Mouse (Mus musculus) WW6 (cell line): ENCODE data around the gene Fmo5.

Experiments used
- DNase-seq: peaks from one replicate; pipeline ENCODE4 v3.0.0-alpha.2; 2013; ENCODE audit warnings: low read depth, low spot score

Gene Fmo5

GRCm38 (mm10) chr3:97628391-97629001, at the start of gene Fmo5:
Gene Fmo5, plus strand, starts transcription at chr3:97628804.
- DNase-seq, result no peak

DNA sequence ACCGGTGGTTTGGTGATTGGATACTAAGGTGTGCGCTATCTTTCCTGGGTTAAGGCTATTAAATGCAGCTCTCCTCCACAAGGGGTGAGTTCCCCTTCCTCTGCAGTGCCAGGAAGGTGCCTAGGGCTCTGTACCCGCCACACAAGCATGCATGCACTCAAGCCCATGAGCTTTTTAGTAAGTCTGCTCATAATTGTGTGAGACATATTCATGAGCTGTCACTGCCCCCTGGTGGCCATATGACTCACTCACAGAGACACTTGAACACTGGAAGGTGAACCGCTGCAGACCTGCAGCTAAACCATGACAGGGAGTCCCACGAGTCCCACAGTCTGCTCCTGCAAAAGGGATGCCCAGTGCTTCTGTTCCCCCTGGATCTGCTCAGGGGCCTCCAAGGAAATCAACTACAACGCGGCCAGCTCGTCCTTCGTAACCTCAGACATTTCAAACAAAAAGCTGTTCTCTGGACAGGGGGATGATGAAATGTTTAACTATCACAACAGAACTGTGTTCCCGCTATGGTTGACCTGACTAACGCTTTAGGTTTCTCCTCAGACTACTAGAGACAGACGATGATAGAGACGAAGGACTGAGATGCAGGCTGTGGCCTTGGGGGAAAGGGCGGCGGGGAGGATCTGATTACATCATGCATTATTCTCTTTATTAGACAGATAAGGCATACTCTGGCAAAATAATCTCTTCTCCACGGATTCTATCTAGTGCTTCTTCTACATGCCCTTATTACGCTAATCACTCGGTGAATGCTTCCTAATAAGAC, 43.0 kb upstream of the Fmo5 start:
- DNase-seq, result no peak

DNA sequence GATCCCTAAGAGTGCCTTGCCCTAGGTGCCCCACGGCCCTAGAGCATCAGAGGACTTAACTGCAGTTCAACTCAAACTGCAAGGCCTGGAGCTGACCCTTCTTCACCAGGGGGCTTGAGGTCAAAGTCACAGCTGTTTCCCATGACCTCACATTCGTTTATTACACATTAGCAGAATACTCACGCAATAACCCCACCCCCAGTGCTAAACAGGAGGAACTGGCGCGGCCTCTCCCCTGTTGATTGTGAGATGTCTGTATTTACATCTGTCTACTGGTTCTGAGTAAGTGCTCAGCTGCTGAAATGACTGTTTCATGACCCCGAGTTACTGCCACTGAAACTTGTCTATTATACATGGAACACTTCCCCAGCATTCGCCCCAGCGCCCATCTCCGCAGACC, 40.9 kb upstream of the Fmo5 start:
- no peak for DNase-seq

- no peak for DNase-seq
Measured at GRCm38 (mm10) chr3:97590699-97591098, 37.9 kb upstream of the Fmo5 start.

GRCm38 (mm10) chr3:97593089-97593488, 35.5 kb upstream of the Fmo5 start:
- DNase-seq, result no peak

- DNase-seq, result no peak
Measured at GRCm38 (mm10) chr3:97594140-97594539, 34.5 kb upstream of the Fmo5 start.

DNA sequence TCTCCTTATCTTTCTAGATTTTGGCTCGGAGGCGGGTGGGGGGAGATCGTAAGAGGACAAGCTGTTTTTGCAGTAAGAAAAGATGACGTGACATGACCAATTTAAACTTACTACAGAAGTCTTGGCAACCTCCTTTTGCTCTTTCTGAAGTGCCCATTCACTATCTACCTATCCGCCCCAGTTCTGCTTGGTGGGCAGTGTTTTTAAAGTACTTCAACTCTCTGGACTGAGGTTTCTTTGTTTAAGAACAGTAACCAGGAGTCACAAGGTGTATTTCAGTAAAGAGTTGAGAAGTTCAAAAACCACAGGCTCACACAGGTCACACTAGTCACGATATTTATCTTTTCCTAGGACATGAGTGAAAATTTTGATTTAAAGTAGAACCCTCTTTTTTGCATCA, 33.5 kb upstream of the Fmo5 start:
- DNase-seq, result no peak

GRCm38 (mm10) chr3:97596796-97597195, 31.8 kb upstream of the Fmo5 start:
- no peak for DNase-seq

DNA sequence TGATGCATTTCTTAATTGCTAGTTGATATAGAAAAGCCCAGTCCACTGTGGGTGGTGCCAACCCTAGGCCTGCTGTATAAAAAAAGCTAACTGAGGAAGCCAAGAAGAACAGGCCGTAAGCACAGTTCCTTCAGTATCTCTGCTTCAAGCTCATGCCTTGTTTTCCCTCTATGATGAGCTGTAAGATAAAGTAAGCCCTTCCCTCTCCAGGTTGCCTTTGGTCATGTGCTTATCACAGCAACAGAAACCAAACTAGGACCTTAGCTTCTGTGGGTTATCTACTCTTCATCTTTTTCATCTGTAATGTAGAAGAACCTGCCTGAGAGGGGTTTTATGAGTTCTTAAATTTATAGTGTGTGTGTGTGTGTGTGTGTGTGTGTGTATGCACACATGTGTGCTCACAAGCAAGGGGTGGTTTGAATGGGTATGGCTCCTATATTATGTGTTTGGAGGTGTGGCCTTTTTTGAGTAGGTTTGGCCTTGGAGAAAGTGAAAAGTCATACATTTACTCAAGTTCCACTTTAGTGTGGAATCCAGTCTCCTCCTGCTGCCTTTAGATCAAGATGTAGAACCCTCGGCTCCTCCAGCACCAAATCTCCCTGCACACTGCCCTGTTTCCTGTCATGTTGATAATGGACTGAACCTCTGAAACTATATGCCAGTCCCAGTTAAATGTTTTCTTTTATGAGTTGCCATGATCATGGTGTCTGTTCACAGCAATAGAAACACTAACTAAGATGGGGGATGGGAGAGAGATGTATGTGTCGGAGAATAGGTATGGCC, 28.4 kb upstream of the Fmo5 start:
- no peak for DNase-seq

- DNase-seq, result no peak
Measured at GRCm38 (mm10) chr3:97609201-97609844, 19.3 kb upstream of the Fmo5 start.

DNA sequence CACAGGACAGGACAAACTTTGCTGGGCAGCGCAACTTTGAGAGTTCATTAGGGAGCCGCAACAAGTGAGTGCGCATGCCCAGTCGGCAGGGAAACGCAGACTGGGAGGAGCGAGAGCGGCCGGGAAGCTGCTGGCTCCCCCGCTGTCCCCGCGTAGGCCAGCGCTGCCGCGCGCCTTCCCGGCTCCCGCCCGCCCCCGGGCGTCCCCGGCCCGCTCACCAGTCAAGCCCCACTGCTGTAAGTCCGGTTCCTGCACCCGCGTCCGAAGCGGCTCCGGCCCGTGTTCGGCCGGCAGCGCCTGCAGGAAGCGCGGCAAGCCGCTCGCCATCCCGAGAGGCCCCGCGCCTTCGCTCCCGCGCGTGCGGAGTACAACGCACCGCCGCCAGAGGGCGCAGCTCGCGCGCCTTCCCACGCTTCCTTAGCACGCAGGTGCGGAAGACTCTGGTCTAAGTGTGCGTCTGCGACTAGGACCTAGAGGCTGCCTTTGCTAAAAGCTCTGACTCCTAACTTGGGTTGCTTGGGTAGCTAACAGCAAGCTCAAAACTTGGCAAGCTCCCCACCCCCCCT, 18.7 kb upstream of the Fmo5 start, which contains the start of gene Chd1l:
Gene Chd1l, minus strand, starts transcription at position 359 of the 566 bp plus-strand sequence.
- peak; percentile 72 for DNase-seq

GRCm38 (mm10) chr3:97611021-97611420, 17.6 kb upstream of the Fmo5 start:
- no peak for DNase-seq

- DNase-seq, result no peak
Measured at GRCm38 (mm10) chr3:97615154-97615553, 13.4 kb upstream of the Fmo5 start.

DNA sequence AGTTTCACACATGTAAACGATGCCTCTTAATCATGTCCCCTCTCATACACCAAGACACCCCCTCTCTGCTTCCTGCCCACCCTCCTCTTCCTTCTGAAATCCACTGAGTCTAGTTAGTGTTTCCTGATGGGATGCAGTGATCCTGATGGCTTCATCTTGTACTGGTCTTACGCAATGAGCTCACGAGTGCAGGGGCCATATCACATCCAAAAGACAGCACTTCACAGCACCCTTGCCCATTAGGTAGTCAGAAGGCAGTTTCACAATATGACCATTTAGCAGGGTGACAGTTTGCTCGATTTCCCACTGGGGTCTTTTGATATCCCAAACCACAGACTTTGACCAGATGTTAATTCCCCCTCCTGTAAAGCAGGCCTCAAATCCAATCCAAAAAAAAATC, 12.7 kb upstream of the Fmo5 start:
- no peak for DNase-seq

DNA sequence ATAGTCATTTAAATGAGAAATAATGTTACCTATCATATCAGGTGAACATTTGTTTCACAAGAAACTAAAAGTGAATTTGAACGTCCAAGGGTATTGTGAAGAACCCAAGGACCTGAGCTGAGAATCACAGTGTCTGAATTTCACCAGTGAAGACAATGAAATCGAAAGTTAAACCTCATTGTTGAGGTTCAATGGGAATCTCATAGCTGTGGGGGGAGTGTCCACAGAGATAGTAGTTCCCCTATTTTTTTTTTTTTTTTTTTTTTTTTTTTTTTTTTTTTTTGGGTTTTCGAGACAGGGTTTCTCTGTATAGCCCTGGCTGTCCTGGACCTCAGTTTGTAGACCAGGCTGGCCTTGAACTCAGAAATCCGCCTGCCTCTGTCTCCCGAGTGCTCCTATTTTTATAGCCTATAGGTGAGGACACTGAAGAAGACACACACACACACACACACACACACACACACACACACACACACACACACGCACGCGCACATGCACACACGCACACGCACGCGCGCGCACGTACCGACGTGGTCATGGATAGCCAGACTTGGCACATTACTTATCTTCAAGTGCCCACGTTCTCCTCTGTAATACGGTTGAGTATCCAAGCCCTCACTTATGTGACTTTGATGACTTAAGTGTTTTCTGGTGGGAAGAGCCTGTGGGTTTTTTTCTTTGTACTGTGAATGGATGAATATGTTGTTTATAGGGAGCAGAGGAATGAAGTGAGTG, 11.3 kb upstream of the Fmo5 start:
- DNase-seq, result no peak

GRCm38 (mm10) chr3:97617899-97618298, 10.7 kb upstream of the Fmo5 start:
- no peak for DNase-seq

- DNase-seq, result no peak
Measured at GRCm38 (mm10) chr3:97620657-97621056, 7.9 kb upstream of the Fmo5 start.

DNA sequence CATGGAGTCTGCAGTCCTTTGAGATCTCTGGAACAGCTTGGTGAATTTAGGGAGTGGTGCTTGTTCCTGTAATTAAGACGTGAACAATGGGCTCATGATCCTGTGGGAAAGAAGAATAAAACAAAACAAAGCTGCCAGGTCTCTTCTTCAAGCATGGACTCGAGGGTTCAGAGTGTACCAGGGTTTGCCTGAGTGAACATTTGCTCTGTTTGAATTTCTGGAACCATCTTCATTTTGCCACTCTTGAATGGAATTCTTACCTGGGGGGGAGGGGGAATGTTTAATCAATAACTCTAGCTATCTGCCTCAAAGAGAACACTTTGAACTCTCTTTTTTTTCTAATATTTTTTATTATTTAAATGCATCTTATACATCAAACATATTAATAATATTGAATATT, 4.0 kb upstream of the Fmo5 start:
- no peak for DNase-seq

- DNase-seq, result no peak
Measured at GRCm38 (mm10) chr3:97627893-97628292, 711 bp upstream of the Fmo5 start.

DNA sequence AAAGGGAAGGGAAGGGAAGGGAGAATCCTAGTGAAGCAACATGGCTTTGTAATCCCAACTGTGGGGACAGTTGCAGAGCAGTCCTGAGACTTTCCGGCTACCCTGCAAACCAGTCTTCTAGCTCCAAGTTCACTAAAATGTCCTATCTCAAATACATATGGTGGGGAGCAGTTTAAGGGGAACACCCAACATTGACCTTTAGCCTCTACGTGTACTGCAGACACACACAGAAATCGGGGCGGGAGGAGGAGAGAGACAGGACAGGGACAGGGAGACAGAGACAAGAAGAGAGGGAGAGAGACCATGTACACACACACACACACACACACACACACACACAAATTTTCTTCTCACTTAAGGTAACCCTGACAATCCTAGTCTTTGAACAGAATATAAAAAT, 1.3 kb downstream of the Fmo5 start:
- no peak for DNase-seq

GRCm38 (mm10) chr3:97630746-97631145, 2.1 kb downstream of the Fmo5 start:
- DNase-seq, result no peak
